Mouse (Mus musculus) T-cell, adult 2 months (primary cell): ENCODE results near the gene Pla2g12b.
"Not testable (repeated sequence)": the region's sequence is repeated elsewhere in the genome, so short reads cannot be mapped to it uniquely, and the experiment has no call there.

Experiments used
- DNase-seq: peaks from one replicate; pipeline ENCODE4 v3.0.0; 2022; ENCODE audit warnings: low spot score

Gene Pla2g12b

DNA sequence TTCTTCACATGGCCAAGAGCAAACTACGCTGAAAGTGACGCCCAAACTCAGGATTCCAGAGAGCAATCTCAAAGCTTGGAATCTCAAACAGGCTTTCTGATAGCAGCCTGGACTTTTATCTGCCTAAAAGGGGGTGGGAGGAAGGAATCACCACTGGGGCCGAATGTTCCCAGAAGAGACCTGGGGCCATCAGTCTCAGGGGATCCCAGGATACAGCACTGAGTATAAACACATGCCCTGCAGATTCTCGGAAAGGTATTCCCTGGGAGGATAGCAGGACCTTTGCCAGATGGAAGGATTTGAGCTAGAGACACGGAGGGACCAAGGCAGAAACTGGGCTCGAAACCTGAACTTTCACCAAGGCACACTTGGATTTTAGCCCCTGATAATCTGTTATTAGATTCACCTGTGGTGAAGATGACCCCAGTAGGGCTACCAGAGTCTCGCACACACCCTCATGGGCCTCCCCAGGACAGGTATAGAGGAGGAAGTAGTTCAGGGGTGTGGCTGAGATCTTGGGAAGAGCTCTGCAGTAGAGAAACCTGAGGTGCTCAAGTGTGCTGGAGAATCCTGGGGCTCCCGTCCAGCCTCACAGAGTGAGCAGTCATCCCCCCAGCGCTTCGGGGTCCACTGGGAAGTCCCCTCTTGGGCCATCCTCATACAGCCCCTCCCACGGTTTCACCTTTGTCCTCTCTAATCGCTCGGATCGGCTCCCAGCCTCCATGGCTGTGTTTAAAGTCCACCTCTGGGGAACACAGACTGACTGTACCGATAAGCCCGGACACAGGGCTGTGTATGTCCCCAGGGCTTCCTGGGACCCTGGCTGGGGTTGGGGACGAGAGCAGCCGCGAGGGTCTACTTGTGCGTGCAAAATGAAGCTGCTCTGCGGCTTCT lies at the start of gene Pla2g12b:
Gene Pla2g12b (plus strand): TSS at position 762 of the 894 bp plus-strand sequence.
- DNase-seq: no peak

DNA sequence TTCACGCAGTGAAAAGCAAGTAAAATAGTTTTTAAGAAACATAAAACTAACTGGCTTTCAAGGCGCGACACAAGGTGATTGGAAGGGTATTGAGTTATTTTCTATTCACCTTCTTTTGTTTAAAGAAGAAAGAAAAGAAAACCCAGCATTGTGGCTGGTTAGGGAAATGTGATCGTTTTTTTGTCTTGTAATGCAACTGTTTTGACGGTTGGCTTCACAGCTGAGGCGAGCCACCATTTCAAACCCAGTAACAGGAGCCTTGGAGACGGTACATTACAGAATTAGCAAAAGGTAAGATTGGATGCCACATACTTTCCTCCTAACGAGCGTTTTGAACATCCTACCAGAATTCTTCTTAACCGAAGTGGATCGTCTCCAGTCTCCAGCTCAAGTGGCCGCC lies 49.3 kb upstream of the Pla2g12b start:
- DNase-seq: no peak

DNA sequence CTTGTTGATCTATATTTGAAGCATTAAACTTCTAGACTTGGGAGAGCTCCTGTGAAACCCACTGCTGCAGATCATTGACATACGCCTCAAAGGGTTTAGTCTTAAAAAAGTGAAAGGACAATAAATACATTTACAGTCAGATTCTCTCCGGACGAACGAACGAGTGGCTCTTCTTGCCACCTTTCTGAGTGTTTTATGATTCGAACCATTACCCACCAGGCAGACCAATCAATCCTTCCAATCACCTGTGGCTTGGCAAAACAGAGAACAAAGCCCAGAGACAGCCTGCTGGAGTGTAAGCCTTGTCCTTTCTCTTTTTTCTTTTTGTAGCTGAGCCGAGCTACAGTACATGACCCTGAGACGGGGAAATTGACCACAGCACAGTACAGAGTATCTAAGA lies 48.4 kb upstream of the Pla2g12b start:
- DNase-seq: no peak

DNA sequence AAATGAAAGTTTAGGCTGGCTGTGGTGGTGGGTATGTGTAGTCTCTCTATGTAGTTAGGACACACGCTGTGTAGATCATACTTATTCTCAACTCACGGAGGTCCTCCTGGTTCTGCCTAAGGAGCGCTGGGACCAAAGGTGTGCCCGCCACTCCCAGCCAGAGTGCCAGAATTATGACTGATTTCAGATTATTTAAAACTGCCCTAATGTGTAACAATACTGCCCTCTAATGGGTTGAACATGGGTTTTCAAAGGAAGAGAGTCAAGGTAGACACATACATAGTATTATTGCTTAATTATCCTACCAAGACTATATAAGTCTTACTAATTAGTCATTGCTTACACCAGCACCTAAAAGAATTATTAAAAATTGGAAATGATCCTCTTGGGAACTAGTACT lies 44.7 kb upstream of the Pla2g12b start:
- DNase-seq: no peak

DNA sequence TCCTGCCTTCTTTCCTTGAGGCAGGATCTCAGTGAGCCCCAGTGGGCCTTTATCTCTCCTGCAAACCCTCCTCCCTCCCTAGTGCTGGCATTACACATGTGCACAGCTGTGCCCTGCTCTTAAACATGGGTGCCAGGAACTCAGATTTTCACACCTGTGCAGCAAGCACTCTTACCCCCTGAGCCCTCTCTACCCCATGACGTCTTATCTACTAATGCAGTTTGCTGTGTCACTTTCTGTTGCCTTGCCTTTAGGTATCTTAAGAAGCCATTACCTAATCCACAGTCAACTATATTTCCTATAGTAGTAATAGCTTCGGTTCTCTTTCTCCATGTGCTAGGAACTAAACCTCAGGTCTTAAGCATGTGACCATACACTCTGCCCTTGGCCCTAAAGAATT lies 40.3 kb upstream of the Pla2g12b start:
- DNase-seq: no peak

DNA sequence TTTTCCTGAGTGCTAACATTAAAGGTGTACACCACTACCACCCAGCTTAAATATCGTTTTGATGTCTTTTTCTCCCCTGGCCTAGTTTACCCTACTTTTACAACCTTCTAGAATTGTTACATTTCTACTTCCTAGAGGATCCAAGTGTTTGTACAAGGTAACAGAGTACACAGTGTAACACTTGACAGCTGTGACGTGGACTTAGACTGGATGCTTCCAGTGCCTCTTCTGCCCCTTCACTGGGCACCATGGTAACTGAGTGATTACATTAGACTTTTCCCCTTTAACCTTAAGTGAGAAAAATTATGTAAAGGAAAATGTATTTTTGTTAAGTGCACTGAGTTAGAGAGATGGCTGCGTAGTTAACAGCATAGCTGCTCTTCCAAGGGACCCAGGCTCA lies 38.9 kb upstream of the Pla2g12b start:
- DNase-seq: no peak

DNA sequence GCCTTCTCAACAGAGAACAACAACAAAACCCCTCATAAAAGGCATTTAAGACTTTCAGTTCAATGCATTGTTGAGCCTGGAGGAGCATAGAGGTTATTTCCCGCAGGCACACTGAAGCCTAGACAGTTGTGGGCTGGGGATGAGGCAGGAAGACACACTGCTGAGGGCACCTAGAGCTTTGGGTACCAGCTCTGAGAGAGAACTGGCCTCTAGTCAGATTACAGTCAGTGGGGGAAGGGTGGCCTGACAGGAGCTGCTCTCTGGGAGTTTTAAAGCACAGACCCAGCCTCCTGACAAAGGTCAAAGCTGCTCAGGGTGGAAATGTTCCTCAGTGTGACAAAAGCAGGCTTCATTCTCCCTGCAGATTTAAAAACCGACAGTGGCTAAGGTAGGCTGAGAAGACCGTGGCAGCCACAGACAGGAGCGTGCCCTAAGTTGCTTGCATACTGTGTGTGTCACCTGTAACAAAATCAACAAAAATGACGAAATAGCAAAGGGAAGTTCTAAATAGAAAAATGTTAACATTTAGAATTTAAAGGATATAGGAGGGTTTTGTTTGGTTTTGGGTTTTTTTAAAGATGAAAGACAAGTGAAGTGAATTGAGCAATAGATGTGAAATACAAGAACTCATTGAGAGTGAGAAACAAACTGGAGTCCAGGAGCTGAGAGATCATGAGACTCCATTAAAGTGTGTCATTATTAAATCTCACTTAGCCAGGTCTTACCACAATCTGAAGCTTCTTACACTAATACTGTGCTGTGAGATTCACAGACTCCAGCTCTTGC lies 37.5 kb upstream of the Pla2g12b start:
- DNase-seq: no peak

DNA sequence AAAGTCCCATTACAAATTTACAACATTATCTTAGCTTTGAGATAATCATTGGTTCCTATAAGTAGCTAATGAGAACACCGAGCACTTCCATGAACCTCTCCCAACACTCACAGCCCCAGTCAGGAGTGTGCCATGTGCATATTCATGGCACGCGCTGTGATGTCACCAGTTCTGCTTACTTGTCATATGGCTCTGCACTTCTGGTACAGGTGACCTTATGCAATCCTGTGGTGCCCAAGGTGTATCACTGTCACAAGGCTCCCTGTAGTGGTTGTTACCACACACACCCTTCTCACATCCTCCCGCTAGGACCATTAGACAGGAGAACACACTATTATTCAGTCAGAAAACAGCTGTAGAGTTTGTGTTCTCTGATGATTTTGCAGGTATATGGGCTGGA lies 36.7 kb upstream of the Pla2g12b start:
- DNase-seq: no peak

DNA sequence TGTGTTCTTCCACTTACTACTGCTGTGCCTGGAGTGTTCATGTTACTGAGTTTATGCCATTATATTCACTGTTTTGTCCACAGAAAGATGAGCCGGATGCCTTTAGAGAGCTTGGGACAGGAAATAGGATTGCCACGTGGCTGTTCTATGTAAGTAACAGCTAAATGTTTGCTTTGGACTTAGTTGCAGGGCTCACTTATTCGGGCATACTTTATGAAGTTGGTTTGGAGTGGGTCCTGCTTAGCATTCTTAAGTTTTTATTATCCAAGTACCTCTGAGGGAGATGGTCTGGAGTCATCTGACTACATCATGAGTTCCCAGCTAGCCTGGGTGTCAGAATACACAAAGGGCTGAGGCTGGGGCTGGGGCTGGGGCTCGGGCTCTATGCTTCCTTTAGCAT lies 36.3 kb upstream of the Pla2g12b start:
- DNase-seq: no peak

DNA sequence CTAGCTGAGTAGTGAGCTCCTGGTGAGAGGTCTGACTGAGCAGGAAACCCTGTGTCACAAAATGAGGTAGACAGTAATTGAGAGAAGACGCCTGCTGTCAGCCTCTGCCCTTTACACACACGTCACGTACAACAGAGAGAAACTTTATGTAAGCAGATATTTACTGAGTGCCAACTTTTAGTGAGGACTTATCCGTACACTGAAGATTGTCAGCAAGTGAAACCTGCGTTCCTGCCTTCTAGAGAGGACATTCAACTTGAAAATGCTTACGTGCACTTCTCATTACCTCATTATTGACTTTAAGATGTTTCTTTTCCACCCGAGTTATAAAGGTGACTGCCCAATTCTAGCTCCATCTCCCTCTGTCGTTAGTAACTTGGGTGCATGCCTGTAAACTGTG lies 34.7 kb upstream of the Pla2g12b start:
- DNase-seq: no peak

DNA sequence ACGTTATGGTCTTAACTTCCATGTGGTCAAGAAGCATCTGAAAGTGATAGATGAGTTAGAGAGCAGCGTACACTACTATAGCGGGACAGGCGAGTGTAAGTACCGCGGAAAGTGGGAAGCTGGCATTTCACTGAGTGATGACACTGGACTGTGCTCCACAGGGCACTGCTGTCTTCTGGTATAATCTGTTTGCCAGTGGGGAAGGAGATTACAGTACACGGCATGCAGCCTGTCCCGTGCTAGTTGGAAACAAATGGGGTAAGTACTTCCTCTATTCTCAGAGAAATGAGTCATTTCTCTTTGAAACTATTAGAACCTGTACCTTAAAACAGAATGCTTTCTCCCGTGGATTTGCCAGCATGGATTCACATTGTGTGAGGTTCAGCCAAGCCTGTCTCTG lies 34.0 kb upstream of the Pla2g12b start:
- no peak for DNase-seq

DNA sequence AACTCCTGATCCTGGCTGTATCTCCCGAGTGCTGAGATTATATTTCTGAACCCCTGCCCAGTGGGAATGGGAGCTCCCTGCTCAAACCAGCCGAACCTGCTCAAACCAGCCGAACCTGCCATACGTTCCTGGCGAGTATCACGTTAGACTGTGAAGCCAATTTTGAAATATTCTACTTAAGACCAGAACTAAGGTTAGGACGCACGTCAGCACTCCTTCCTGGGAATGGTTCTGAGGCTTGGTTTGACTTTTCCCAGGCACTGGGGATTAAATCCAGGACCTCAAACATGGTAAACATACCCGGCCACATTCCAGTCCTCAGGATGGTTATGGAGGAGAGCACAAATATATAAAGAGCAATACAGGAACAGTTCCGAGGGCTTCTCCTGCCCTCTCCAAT lies 25.6 kb upstream of the Pla2g12b start:
- DNase-seq: no peak

DNA sequence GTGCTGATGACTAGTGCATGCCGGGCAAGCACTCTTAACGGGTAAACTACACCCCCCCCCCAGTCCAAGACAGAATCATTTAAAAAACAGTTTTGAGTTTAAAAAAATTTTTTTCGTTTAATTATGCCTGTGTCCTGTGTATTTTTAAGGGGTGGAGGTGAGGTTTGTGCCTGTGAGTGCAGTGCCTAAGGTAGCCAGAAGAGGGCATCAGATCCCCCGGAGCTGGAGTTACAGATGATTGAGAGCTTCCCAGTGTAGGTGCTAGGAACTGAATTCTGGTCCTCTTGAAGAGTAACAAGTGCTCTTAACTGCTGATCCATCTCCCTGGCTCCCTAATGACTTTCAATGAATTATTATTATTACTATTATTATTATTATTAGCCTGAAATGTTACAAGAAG lies 24.7 kb upstream of the Pla2g12b start:
- no peak for DNase-seq

DNA sequence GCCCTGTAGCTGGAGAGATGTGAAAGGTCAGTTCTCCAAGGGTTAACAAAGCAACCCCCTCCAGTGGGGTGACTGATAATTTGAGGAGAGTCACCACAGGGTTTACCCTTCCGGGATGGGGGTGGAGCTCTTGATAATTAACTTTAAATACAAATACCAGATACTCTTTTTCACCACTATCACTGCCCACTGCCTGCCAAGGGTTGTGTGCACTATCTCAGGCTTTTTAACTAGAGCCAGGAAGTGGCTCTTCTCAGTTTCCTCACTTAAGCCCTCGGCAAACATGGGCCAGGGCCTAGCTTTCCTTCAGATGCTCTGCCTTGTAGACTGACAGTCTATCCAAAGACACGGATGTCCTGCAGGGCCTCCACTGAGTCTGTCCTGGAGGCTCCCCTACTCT lies 23.5 kb upstream of the Pla2g12b start:
- peak; percentile 28 for DNase-seq

DNA sequence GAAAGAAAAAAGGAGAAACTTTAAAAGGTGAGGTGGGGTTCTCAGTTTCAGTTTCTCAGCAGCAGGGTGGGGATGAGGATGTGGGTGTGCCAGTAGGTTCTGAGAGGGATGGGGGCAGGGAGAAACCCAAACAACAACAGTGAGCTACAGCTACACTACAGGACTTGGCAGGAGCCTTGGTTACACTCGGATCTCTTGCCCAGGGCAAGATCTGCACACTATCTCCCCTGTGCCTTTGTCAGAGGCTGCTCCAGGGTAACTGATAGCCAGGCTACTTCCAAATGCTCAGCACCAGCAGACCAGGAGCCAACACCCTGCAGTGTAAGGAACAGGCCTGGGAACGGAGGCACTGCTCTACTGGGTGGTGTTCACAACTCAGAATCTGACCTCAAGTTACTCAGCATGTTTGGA lies 23.0 kb upstream of the Pla2g12b start:
- peak; percentile 38 for DNase-seq

DNA sequence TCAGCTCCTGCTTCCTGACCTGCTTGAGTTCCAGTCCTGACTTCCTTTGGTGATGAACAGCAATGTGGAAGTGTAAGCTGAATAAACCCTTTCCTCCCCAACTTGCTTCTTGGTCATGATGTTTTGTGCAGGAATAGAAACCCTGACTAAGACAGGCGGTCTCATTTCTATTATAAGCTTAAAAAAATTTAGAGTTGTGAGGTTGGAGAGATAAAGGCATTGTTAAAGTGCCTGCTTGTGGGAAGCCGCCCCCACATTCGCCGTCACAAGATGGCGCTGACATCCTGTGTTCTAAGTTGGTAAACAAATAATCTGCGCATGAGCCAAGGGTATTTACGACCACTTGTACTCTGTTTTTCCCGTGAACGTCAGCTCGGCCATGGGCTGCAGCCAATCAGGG lies 21.9 kb upstream of the Pla2g12b start:
- not testable (repeated sequence) for DNase-seq

DNA sequence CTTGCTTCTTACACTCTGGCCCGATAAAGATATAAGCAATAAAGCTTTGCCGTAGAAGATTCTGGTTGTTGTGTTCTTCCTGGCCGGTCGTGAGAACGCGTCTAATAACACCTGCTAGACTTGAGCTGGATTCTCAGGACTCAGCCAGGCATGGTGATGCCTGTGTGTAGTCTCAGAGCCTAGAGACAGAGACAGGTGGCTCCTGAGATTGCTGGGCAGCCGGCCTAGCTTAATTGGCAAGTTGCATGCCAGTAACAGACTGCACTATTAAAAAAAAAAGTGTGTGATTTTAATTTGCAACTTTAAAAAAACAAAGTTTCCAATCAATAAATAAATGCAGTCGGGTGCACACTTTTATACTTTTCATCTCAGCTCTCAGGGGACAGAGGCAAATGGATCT lies 16.5 kb upstream of the Pla2g12b start:
- DNase-seq: no peak

DNA sequence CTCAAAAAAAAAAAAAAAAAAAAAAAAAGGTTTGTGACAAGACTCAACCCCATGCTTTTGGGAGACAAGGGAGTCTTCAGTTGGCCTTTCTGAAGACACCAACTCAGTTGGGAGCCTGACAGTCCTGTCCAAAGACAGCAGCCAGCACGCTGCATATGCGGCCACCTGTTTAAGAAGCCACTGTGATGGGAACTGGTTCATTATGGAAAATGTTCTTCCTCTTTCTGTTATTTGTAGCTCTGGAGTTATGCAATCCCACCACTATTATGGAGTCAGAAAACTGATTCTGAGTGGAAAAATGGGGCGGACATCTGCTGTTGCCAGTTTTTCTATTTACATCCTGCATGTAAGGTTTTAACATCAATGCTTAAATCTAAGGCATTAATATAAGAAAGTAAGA lies 13.8 kb upstream of the Pla2g12b start:
- DNase-seq: no peak

DNA sequence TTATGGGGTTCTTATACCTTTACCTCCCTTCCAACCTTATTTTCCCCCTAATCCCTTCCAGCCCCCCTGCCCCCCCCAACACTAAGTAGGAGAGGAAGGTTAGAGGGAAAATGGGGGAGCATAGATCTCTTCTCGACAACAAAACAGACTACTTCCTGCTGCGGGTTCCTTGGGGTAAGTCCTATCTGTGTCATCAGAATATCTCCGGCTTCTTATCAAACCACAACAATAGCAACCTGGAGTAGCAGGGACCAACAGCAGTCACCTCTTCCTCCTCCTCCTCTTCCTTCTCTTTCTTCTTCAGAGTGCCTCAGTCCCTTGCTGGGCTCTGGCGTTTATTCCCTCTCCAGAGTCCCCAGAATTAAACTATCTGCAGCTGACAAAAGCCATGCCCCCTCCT lies 11.6 kb upstream of the Pla2g12b start:
- DNase-seq: peak; percentile 19

DNA sequence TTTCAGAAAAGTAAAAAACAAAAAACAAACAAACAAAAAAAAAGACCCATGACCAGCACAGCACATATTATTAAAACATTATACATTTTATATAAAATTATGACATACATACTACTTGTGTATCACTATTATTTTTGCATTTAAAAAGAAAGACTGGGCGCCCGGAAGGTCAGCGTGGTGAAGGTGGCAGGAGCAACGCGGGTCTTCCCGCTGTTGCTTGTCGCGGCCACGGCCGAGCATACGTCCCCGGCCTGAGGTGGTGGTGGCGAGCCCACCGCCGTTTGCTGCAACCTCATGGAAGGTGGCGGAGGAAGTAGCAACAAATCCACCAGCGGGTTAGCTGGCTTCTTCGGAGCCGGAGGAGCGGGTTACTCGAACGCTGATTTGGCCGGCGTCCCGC lies 8.0 kb upstream of the Pla2g12b start, which contains the start of gene Gm10273:
Gene Gm10273 (plus strand): TSS at position 172 of the 400 bp plus-strand sequence.
- not testable (repeated sequence) for DNase-seq

DNA sequence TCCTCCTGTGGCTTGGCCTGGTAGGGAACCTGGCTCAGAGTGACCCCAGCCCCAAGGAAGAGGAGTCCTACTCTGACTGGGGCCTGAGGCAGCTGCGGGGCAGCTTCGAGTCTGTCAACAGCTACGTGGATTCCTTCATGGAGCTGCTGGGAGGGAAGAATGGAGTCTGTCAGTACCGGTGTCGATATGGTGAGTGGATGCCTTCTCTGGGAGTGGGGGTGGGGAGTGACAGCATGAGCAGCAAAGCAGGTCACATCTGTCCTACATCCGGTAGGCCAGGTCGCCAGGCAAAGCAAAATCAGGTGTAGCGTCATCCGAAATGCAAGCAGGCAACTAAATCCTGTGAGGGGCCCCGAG lies 311 bp downstream of the Pla2g12b start:
- DNase-seq: no peak

DNA sequence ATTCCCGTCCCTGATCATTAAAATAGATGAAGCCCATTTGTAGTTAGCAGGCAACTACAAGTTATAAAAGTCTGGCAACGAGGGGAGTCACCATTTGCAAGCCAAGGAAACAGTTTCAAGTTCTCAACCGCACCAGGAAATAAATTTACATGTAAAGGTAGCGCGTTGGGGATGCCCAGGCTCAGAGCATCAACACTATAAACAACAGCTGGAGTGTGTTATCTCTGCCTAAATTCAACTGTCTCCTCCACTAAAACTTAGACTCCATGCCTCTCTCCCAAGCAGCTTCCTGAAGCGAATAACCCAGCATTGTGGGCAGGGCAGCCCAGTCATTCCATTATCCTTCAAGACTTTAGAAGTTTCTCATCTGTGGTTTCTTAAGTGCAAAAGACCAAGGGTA lies 5.0 kb downstream of the Pla2g12b start:
- no peak for DNase-seq

DNA sequence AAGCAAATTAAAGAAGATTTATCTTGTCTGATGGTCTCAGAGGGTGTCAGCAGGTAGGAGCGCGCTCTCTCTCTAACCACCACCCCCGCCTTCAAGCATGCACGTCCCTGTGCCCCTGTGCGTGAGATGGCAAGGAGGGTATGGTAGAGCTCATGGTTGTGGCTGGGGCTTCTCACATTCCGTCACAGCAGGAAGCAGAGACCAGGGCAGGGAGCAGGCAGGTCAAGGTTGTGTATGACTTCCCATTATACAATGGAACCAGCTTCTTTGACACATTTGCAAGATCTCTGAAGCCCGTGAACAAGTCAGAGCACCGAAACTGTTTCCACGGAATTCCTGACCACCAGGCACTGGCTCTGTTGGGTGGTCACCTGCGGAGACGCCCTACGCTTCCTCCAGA lies 6.8 kb downstream of the Pla2g12b start:
- no peak for DNase-seq
